Mouse (Mus musculus) MN1 (cell line): Measurements from ENCODE around the gene Cdh4.
A peak's percentile ranks its signal among the peaks of the same experiment; 100 is the strongest.

Experiments used
- DNase-seq: peaks from one replicate; pipeline ENCODE4 v3.0.0-alpha.2; 2016; ENCODE audit warnings: low spot score

Gene Cdh4

DNA sequence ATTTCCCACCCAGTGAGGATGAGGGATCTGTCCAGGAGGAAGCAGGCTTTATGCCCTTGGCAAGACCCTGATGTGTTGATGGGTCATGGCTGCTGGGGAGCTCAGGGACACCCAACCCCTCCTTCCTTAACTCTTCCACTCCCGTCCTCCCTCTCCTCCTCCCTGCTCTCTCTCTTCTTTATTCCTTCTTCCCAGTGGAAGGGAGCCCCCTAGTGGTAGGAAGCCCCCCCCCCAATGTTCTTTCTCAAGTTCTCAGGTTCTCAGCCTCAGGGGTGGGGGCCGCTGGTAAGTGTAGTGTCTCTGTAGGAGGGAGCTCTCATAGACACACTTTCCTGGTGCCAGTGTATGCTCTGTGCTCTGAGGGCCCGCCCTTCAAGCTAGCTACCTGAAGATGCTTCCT is 421.0 kb downstream of the Cdh4 start:
- no peak for DNase-seq

DNA sequence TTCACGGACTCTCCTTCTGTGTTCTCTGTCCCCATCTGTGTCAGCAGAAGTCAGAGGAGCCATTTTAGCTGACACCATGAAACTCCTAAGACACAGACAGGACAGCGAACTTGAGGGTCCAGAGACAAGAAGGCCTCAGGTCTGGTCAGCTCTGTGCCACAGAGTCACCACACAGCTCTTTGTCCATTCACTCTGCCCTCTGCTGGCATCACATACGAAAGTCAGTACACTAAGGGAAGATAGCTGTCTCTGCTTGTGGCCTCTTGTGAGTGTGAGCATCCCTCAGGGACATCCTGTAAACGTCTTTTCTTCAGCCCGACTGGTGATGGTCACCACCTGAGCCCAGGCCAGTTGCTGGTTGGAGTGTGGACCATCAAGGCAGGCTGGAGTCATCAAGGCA is 422.9 kb downstream of the Cdh4 start:
- no peak for DNase-seq

DNA sequence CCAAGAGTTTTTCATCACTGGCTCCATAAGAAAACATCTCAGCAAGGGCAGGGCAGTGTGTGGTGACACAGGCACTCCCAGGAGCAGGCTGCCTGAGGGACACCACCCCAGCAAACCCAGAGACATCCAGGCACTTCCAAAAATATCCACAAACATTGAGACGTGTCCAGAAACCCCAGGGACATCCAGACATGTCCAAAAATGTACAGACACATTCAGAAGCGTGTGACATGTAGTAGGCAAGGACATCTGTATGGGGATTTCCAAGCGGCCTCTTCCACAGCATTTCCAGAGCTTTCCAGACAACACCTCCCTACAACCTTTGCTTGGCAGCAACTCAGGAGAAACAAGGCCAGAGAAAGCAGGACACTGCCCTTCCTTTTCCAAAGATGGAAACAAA is 425.4 kb downstream of the Cdh4 start:
- no peak for DNase-seq

DNA sequence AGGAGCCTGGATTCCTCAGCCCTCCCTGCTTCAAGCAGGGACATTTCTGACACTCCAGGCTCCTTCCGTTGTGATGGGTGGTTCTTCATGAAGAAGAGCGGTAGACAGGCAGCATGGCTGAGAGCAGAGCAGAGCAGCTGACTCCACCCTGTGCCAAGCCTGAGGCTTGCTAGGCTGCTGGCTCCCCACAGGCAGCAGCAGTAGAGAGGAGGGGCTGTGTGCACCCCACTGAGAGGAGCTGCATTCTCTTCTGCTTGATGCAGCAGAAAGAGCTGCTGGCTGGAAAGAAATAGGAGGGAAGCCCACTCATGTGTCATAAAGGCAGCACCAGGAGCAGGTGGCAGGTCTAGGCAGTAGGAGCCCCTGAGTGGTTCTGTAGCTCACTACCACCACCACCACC is 427.6 kb downstream of the Cdh4 start:
- DNase-seq: no peak

DNA sequence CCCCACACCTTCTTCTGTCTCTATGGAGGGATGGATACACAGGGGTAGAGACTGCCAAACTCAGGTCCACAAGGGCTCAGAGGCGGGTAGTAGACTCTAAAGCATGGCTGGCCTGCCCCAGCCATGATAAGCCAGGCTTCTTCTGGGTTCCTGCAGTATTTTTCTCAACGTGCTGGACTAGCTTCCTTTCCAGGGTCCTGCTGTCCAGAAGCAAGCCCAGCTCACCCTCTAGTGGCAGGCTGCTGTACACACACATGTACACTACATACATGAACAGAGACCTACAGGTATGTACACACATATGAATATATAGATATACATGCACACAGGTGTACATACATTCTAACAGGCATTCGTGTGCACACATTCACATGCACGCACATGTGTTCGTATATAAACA is 430.5 kb downstream of the Cdh4 start:
- DNase-seq: peak; percentile 18

DNA sequence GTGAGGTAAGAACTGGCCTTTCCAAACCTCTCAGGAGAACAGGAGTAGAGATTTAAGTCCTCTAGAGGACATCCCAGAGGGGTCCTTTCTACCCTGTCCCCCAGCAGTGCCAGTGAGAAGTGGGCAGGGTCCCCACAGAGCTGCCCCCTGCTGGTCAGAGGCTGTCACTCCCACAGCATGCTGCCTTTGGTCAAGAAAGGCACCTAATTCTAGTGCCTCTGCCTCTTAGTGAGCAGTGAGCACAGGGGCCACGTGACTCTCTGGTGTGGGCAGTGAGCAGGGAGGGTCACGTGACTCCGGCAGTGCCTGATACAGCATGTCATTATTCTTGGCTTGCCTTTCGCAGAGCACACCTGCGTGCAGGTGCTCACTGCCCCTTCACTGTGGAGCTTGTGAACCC is 431.1 kb downstream of the Cdh4 start:
- DNase-seq: no peak

DNA sequence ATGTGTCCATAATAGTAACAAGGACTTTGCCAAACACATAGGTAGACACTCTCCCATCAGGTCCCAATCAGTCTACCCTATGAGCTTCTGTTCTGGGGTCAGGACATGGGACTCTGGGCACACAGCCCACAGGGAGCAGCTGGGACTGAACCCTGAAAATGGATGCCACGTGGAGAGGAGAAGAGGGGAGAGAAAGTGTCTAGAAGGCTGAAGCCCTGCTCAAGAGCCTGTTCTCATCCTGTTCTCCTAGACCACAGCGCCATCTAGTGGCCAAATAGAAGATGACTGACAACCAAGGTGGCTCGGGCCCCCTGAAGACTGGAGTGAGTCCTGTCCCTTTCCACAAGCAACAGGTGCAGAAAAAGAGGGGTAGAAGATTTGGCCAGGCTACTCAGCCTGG is 432.9 kb downstream of the Cdh4 start:
- DNase-seq: peak; percentile 68

DNA sequence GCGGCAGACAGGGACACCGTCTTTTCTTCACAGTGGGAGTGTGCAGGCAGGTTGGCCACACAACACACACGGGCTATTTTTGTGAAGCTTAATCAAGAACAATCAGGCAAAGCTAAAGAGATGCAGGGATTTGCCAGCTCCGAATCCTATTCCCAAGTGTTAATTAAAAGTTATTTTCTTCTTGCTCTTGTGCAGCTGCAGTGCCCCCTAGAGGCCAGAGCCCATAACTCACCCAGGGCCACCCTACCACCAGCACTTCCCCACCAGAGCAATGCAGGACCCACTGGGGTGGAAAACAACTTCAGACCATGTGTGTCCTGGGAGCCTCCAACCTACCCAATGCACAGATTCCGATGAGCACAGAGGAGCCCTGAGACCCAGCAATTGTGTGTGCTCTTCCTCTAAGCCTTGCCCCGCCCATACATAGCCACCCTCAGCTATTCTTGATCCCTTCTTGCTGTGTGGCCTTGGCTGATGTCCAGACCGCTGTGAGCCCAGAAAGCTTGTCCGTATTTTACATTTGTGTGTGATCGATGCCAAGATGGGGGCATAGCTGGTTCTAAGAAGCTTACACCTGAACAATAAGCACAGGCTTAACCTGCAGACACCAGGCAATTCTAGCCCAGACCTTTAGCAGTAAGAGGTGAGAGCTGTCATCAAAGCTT is 435.5 kb downstream of the Cdh4 start:
- peak; percentile 19 for DNase-seq

DNA sequence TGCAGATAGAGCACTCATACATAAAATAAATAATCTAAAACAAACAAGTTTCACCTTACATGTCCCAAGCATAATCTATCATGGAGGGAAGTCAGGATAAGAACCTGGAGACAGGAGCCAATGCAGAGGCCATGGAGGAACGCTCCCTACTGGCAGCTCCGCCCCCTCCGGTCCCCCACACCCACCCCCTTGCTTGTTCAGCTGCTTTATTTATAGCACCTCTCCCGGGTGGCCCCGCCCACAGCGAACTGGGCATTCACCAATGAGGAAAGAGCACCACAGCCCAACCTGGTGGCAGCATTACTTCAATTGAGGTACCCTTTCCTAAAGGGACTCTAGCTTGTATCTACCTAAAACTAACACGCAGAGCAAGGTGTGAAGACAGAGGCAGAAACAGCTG is 442.3 kb downstream of the Cdh4 start:
- DNase-seq: no peak

DNA sequence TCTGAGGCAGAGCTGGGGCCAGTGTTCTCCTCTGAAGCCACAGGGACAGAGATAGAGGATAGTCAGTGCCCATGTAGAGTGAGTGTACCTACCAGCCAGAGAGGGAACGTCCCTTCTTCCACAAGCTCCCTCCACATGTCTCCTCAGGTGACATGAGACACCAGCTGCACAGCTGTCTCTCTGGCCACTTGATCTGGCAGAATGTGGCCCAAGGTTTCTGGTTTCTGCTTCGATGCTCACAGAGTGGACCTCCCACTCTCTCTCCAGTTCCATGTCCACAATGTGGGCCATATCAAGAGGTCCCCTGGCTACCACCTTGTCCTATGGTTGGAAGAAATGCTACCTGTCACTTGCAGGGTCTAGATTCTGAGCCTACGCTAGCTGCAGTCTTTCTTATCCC is 448.8 kb downstream of the Cdh4 start:
- DNase-seq: no peak

DNA sequence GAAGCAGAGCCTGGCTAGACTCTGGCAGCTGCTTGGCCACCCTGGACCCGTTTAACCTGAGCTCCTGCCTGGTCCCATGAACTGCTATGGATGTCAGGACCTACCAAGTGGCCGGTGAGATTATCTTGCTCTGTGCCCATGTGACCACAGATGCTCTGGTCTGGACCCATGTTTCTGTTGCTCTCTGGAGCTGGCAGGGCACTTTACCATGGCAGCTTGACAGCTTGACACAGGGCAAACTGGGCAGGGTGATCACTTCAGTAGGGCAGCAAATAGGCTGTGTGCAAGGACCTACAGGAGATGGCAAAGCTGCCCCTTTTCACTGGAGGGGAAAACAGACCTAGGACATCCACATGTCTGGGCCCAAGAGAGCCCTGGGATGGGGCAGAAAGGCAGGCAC is 454.7 kb downstream of the Cdh4 start:
- no peak for DNase-seq

DNA sequence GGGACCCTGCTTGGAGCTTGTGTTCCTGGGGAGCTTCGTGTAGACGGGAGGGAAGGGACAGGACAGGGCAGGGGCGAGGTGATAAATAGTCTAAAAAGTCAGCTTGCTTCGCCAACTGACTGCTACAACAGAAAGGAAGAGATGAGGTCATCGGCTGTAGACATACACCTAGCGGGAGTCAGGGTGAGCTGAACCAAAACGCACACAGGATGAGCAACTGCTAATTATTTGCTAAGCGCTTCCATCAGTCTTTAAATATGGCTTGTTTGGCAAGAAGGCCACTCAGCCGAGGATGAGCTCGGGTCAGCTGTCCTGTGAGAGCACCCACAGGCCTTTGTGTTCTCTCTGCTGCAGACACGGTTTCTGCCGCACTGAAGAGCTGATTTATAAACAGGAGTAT is 470.7 kb downstream of the Cdh4 start:
- no peak for DNase-seq

DNA sequence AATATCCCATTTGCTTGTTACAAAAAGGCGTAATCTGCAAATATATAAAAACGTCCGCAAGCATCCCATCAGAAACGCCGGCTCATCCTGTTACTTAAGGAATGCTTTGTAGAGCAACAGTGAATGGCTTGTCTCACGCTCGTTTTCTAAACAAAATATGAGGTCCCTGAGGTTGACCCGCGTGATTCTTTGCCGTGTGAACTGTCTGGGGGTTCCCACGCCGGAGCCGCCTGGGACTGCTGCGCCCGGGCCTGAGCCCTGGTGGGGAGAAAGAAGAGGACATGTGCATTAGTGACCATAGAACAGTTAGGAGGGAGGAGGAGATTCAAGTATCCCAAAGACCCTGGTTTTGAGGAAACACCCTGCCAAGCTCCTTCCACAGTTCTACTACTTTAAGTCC is 471.1 kb downstream of the Cdh4 start:
- no peak for DNase-seq

DNA sequence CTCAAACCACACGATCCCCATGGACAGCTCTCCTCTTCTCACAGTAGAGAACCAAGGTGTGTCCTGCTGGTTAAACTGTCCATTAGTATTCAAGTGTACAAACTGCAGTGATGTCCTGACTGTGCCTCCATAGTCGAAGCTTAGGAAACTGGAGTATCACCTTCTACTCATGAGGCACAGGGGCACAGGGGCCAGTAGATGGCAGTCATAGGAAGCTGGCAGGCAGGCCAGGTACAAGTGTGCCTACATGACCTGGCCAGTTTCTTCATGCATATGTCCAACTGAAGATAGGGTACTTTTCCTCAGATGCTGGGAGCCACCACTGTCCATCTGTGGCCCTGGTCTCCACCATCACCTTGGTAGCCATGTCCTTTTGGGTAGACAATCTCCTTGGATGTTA is 472.0 kb downstream of the Cdh4 start:
- DNase-seq: no peak

DNA sequence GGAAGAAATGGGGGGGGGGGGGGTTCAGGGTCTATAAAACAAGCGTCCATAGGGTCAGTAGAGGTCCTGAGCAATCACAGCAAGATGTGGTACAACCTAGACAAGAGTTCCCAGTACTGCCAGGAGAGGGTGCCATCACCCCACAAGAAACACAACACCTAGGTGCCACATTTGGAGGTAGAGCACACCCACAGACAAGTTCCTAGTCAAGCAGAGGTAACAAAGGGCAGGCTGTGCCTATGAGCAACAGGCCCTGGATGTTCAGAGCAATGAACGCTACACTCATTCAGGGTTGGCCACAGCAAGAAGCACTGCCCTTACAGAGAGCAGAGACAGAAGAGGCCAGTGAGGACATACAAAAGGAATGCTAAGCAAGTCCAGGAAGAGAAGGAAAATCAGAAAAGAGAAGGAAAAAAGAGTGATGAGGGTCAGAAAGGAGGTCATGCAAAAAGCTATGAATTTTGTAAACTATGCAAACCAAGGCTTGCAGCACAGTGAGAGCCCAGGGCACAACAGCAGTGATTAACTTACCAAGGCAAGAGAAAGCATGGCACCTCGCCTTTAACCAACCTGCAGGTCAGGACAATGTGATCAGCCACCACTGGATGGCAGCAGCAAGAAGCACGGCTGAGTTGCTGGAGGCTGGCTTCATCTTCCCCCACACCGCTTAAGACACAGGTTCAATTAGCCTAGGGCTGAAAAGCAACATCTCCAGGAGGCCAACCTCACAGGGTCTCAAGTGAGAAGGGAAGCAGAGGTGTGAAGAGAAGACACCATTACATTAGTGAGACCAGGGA is 474.8 kb downstream of the Cdh4 start:
- DNase-seq: peak; percentile 80

DNA sequence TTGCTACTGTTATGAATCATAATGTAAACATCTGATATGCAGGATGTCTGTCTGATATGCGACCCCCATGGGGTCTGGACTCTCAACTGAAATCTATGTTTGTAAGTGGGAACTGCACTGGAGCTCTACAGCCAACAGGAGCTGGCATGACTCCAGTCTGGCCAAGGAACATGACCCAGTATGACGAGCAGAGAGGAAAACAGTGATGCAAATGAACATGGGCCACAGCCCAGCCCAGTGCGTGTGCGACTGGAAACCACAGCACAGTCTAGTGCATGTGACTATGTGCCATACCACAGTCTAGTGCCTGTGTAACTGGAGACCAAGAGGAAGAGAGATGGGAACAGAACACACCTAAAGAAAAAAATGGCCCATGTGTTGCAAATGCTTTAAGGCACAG is 477.8 kb downstream of the Cdh4 start:
- peak; percentile 53 for DNase-seq

DNA sequence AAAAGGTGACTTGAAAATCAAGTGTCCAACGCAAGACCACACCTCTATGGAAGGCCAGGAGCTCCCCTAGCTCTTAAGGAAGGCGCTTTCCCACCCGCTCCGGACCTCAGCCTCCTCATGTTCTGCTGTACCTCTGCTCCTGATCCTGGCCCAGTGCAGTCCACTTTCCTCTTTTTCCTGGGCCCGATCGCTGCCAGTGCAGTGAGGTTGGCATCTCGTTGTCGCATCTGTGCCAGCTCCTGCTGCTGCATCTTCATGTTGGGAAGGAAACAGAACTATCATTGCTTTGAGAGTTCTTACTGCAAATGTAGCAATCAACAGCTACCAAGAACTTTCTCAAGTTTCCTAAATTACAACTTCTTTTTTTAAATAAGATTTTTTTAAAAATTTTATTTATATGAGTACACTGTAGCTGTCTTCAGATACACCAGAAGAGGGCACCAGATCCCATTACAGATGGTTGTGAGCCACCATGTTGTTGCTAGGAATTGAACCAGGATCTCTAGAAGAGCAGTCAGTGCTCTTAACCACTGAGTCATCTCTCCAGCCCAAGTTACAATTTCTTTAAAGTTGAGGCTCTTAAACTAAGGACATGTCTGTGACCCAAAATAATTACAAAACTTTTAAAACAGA is 478.9 kb downstream of the Cdh4 start:
- DNase-seq: no peak

DNA sequence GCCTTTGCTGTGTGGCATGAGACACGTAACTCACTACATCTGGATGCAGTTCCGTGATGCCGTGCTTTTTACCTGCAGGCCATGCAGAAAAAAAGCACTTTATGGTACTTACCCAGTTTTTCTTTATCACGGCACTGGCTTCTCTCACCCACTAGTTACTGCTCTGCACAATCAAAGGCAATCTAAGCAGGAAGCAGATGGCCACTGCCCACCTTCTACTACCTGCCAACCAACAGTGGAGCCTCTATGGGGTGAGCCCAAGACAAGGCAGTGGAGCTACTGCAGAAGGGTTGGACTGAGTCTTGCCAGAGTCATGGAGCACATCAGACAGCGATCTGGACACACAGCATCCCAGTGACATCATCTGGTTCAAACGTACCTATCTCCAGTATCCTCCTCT is 481.8 kb downstream of the Cdh4 start:
- no peak for DNase-seq

DNA sequence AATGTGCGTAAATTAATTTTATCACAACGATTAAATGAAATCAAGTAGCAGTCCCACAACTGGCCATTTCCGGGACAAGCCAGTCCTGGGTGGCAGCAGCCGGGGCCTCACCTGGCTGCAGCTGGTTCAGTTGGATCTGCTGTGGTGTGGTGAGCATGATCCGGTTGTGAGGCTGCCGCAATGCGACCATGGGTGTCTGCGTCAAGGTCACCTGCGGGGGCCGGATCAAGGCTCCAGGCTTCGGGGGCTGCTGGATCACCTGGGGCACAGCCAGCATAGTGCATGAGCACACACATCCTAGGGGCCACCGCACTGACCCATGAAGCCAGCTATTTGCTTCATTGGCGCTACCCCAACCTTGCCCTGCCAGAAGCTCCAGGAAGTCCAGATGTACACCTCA is 486.9 kb downstream of the Cdh4 start:
- no peak for DNase-seq

DNA sequence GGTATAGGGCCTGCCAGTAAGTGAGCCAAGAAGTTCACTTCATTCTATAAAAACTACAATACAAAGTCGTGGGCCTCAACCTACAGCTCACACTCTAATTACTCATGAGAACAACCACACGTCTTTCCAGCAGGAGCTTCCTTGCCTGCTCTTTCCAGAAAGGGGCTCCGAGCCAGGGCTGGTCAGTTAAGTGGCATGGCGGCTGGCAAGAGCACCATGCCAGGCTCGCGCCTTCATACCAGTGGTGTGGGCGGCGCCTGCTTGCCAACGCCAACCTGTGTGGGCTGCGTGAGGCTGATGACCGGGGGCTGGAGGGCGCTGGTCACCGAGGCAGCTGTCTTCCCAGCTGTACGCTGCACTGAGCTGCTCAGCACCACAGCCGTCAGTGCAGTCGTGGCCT is 489.5 kb downstream of the Cdh4 start:
- DNase-seq: no peak

DNA sequence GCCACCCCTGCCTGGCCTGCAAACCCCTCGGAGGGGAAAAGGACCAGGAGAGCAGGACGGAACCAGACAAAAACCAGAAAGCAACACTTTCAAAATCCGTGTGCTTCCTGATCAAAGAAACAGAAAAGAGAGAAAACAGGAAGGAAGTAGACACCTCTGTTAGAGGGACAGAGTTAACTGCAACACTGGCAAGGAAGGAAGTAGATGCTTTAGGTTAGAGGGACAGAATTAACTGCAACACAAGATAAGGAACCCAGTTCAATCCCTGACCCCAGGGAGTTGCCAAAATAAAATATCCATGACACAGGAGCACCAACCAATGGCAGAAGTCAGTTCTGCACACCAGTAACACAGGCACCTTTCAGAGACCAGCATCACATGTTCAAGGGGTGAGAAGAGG is 491.9 kb downstream of the Cdh4 start:
- DNase-seq: no peak

DNA sequence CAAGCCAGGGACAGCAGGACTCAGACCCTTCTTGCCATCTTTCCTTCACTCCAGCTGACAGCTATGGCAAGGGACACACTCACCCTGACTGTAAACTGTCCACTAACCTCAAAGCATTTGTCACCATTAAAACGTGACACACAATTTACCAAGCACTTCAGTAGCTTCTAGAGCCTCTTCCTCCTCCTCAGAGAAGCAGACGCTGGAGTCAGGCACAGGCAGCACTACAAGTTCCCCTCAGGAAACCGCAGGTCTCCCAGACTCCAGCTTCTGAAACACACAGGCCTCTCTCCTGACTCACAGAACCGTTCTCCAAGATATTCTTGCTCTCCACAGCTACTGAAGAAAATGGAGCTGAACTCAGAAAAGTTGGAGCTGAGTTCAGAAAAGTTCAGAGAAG is 494.9 kb downstream of the Cdh4 start:
- no peak for DNase-seq

DNA sequence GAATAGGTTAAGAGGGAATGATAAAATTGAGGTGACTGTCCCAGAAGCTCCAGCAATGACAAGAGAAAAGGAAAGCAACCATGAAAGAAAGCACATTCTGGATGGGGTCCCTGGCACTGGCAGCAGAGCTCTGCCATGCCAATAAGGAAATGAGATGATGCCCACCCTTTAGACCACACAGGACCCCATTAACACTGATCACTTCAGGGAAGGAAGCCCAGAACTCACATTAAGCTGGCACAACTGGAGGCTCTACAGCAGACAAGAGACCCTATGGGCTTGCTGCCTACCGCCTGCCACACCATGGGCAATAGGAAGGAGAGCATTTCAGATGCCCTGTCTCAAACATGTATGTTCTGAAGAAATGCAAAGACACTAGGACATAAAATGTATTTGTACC is 499.5 kb downstream of the Cdh4 start:
- no peak for DNase-seq

DNA sequence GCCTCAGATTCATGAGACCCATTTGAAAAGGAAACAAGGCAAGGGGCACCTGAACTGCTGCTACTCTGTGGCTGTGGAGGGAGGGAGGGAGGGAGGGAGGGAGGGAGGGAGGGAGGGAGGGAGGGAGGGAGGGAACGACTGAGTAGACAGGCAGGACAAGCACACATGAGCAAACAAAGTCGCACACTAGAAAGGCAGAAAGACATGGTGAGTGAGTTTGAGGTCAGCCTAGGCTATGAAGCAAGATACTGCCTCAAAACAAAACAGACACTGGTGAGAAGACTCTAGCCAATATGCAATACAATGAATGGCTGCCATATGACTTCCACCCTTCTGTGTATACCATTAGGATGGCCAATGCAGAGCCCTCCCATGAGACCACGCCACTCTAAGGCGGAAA is 502.8 kb downstream of the Cdh4 start:
- DNase-seq: no peak
